Mouse (Mus musculus) brain, embryonic 14.5 days (tissue): ENCODE measurements at regions not wholly inside any gene's neighbourhood (a gene's known extent, or its start where the extent isn't known, plus 50 kb on each side); places are given as distances from the start of the nearest gene placed in this dataset.
A peak's percentile ranks its signal among the peaks of the same experiment; 100 is the strongest.

Experiments
- DNase-seq: peaks from one replicate; pipeline ENCODE4 v3.0.0-alpha.2; 2011; ENCODE audit warnings: low read depth
- CTCF ChIP-seq: fragments of 200-500 bp; IDR thresholded peaks from 2 replicates; pipeline ENCODE4 v1.5.1; 2012; ENCODE audit warnings: inconsistent platforms, mild to moderate bottlenecking, moderate library complexity, borderline replicate concordance; ENCODE audit not compliant: insufficient read depth, insufficient read length; ENCODE audit errors: extremely low read depth
- POLR2A ChIP-seq: fragments of 200-500 bp; IDR thresholded peaks from 2 replicates; pipeline ENCODE4 v1.6.1; 2012; ENCODE audit warnings: mild to moderate bottlenecking, inconsistent platforms, borderline replicate concordance; ENCODE audit not compliant: poor library complexity, insufficient read depth, insufficient read length, severe bottlenecking; ENCODE audit errors: extremely low read depth

DNA sequence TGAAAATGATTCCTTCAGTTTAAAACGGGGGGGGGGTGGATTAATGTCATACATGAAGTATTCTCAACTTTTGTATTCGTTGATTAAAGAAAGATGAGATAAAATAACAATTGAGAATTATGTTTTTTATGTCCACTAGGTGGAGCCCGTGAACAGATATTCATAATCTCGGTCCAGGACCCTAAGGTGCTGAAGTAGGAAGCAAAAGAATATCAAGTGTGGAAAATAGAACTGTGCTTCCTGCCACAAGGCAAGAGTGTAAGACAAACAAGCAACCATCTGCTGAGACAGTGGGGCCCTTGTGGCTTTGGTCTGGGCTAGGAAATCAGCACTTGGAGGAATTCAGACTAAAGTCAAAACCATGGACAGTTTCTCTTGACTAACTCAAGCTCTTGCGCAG, 50.9 kb upstream of the Kap start:
- no peak for TF ChIP-seq POLR2A
- TF ChIP-seq CTCF, result 0 out of 2 replicates have a peak, but pooled peaks have one; percentile 22
- DNase-seq, result peak; percentile 52

GRCm38 (mm10) chr6:133934667-133935066, 81.1 kb upstream of the Kap start:
- TF ChIP-seq POLR2A, result no peak
- no peak for DNase-seq

- peak; percentile 2 for DNase-seq
- TF ChIP-seq POLR2A (no peak), CTCF (no peak)
These were observed 82.1 kb upstream of the Kap start for GRCm38 (mm10) chr6:133935671-133936070.

DNA sequence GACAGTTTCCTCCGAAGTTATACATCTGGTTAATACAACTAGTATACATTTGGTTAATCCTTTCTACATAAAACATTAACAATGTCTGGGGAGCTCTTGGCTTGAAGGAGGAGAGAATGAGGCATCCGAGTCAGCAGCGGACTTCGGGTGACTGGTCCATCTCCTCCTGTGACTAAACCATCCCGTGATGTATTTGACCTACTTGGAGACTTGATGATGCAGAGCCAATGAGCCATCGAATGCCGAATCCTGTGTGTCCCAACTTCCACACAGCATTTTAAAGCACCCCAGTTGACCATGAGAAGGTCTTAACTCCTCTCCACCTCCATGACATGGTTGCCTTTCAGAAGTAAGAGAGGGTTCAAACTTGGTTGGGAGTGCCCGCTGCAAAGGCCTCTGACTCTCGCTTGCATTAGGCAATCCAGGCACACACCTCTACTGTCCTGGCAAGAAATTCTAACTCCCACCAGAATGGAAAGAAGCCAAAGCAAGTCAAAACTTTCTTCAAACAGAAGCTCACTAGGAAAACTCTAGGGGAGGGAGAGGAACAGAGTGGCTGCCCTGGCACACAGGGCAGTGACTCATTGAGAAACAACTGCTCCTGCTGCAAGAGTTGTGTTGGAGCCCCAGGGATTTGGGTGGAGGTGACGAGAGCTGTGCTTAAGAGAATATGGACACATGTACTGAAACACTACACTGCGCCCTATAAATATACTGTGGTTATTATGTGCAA, 75.4 kb upstream of the Etv6 start:
- TF ChIP-seq CTCF (no peak), POLR2A (no peak)
- no peak for DNase-seq

DNA sequence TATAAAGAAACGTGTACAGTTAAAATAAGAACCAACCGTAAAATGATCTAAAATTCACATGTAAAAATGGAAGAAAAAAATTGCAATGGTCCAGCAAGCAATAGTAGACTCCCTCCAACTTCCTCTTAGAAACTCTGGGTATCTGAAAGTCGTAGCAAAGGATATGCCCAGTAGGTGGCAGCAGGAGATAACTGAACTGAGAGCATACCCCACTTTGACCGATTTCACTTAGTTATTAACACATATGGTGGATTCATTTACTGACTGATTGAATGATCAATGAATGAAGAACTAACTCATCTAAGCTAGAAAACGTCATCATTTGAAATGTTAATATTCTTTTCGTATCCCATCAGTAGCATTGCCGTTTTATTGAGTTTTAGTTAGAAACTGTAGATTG, 74.8 kb upstream of the Etv6 start:
- DNase-seq, result peak; percentile 89
- peak; percentile 81 for TF ChIP-seq CTCF
- no peak for TF ChIP-seq POLR2A

- DNase-seq, result no peak
- no peak for TF ChIP-seq POLR2A
- TF ChIP-seq CTCF, result no peak
These were observed 72.9 kb upstream of the Etv6 start for GRCm38 (mm10) chr6:133962641-133963040.

DNA sequence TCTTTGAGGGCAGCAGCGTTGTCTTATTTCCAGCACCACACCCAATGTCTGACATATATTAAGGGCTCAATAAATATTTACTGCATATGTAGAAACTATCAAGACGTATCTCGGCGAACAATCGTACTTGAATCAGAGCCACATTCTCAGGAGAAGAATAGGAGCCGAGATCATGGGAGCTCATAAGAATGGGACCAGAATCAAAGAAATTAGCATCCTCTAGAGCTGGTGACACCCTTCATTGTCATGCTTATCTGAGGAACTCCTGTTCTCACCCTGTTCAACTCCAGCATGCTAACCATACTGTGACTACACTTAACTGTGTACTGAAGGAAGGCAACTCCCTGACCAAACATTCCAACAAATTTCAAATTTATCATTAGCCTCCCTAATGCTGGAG, 72.2 kb upstream of the Etv6 start:
- DNase-seq, result no peak
- no peak for TF ChIP-seq POLR2A
- TF ChIP-seq CTCF, result no peak

- no peak for DNase-seq
- TF ChIP-seq POLR2A, result no peak
- TF ChIP-seq CTCF, result no peak
These were observed 68.2 kb upstream of the Etv6 start for GRCm38 (mm10) chr6:133967286-133967685.

- no peak for TF ChIP-seq POLR2A
- no peak for DNase-seq
These were observed 63.3 kb upstream of the Etv6 start for GRCm38 (mm10) chr6:133972054-133972705.

DNA sequence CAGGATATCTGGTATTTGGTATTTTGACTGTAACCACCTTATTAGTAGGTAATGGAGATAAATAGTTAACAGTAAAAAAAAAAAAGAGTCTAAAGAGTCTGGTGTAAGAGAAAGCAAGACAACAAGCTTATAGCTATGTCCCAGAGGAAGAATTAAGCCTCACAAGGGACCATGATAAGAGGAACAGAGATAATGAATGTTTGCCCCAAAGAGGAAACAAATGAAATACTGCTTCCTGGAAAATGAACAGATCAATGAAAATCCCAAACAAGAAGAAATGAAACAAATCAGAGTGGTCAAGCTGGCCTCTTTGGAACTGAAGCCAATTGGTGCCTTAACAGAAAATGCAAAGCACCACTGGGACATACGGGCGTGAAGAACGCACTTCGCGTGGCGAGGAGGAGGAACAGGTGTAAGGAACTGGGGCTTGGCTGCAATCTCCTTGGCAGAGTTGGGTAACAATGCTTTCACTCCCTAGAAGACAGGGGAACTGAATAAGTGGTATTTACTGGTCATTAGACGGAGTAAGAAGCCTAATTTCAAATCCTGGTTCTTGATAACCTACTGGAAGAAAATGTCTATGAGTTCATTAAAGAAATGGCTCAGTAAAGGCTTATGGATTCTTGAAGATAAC, 62.2 kb upstream of the Etv6 start:
- no peak for DNase-seq

DNA sequence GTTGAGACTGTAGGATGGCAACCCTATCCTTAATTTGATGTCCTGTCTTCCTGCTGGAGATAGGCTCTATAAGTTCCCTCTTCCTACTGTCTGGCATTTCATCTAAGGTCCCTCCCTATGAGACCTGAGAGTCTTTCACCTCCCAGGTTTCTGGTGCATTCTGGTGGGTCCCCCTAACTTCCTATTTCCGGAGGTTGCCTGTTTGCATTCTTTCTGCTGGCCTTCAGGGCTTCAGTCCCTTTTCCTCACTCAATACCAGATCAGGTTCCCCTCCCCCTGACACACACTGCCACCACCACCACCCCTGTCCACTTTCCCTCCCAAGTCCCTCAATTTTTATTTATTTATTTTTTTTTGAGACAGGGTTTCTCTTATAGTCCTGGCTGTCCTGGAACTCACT, 59.5 kb upstream of the Etv6 start:
- no peak for TF ChIP-seq POLR2A
- TF ChIP-seq CTCF, result no peak
- DNase-seq, result no peak

More for the DNA sequence above, 62.2 kb upstream of the Etv6 start:
- TF ChIP-seq CTCF, result no peak
- no peak for TF ChIP-seq POLR2A

DNA sequence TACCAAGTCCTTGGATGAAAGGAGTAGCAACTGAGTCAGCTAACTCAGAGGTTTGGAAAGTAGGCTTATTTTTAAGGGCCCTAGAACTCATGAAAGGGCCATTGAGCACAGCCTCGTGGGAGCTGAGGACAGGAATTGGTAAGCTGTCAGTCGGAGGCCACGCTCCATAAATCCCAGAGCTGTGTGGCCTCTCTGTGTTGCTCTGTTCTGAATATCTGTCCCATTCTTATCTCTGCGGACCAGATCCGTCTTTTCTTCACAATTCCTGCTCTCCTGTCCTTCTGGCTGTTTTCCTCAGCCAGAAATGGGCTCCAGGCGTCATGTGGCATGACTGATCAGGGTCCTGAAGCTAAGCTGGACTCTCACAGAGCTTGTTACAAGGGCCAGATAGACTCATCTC, 58.6 kb upstream of the Etv6 start:
- peak; percentile 1 for DNase-seq
- no peak for TF ChIP-seq POLR2A
- no peak for TF ChIP-seq CTCF
